Mouse (Mus musculus): ENCODE data around the gene Galnt2.

DNA sequence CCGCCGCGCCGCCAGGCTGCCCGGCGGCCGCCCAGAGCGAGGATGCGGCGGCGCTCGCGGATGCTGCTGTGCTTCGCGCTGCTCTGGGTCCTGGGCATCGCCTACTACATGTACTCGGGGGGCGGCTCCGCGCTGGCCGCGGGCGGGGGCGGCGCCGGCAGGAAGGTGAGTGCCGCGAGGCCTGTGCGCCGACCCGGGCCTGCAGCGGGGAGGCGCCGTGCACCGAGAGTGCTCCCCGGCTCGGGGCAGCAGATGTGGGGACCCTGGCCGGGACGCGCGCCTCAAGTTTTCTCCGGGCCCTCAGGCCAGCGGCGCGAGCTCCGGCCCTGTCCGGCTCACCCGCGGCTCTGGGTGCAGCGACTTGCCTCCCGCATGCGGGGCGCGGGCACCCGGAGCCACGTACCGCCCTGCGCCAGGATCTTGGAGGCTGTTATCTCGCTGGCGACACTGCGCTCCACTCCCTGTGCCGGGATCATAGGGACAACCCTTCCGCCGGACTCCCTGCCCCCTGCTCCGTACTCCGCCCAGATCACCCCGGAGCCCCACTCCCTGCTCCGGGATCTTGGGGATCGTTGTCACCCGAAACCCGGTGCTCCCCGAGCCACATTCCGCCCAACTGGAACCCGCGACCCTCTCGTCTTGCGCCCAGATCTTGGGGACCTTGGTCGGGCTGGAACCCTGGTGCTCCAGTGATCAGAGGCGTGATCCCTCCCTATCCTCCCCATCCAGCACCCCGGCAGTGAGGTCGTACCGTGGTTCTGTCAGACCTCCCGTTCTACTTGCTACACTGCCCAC is 491 bp downstream of the Galnt2 start:
- TF ChIP-seq CTCF (IDR thresholded peaks at IDR 0.05; ENCODE audit: control insufficient read depth, insufficient read depth, insufficient read length) (peak; percentile 26), CEBPB (IDR thresholded peaks at IDR 0.05; ENCODE audit: low read depth) (no peak)

Measured in C2C12 (cell line).